Mouse (Mus musculus): ENCODE data around the gene Tmem100. TPM values are rescaled to one million over a fixed set of nuclear protein-coding genes. Genes with fewer than 3 reads are reported as not detected.

Tmem100 gene
- polyA plus RNA-seq, 1 experiment, result 0.58 TPM

GRCm38 (mm10) chr11:90033442-90033841 is 3.3 kb downstream of the Tmem100 start:
- no peak for TF ChIP-seq GATA1 (IDR thresholded peaks at IDR 0.05; ENCODE audit: low read length)

- TF ChIP-seq GATA1 (IDR thresholded peaks at IDR 0.05; ENCODE audit: low read length), result no peak
These were observed 4.5 kb downstream of the Tmem100 start for GRCm38 (mm10) chr11:90034646-90035045.

DNA sequence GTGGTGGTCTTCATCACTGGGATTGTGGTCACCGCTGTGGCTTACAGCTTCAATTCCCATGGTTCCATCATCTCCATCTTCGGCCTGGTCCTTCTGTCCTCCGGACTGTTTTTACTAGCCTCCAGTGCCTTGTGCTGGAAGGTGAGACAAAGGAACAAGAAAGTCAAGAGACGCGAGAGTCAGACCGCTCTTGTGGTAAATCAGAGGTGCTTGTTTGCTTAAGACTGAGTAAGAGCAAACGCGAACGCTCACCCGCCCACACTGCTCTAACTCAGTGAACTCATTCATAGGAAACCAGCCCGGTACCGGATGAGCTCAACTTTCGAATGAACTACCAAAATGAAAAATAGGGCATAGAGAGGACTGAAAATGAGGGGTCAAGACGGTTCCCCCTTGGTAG is 5.4 kb downstream of the Tmem100 start:
- no peak for TF ChIP-seq GATA1 (IDR thresholded peaks at IDR 0.05; ENCODE audit: low read length)

- TF ChIP-seq GATA1 (IDR thresholded peaks at IDR 0.05; ENCODE audit: low read length), result no peak
These were observed 6.3 kb downstream of the Tmem100 start for GRCm38 (mm10) chr11:90036416-90036815.

GRCm38 (mm10) chr11:90038022-90038421 is 7.9 kb downstream of the Tmem100 start:
- TF ChIP-seq GATA1 (IDR thresholded peaks at IDR 0.05; ENCODE audit: low read length), result no peak

DNA sequence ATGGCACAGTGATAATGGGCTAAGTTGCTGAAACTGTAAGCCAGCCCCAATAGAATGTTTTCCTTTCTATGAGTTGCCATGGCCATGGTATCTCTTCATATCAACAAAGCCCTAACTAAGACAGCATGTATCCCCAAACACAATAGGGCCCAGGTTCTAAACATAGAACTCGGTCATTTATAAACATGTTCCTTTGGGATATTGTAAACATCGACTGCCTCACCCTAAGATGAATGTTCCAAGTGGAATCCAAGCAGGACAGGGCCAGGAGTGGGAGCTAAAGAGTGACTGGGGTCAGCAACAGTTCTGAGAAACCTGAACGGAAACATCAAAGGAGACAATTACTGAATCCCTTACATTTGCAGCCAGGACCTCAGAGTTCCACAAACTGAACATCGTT is 14.3 kb downstream of the Tmem100 start:
- no peak for TF ChIP-seq GATA1 (IDR thresholded peaks at IDR 0.05; ENCODE audit: low read length)

DNA sequence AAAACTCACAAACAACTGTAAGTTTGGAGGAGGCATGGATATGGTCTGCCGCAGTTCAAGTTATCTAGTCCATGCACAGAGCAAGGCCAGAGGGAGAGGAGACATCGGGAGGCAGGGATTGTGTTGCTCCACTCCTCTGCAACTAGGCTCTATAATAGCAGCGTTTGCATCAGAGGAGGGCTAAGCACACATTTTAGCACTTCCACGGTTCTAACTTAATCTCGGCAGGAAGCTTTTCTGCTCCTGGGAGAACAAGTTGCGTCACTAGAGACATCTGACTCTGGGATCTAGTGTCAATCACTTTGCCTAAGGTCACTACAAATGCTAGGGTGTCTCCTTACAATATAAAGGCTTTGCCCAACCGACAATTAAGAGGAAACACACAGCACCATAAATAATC is 16.1 kb downstream of the Tmem100 start:
- no peak for TF ChIP-seq GATA1 (IDR thresholded peaks at IDR 0.05; ENCODE audit: low read length)

DNA sequence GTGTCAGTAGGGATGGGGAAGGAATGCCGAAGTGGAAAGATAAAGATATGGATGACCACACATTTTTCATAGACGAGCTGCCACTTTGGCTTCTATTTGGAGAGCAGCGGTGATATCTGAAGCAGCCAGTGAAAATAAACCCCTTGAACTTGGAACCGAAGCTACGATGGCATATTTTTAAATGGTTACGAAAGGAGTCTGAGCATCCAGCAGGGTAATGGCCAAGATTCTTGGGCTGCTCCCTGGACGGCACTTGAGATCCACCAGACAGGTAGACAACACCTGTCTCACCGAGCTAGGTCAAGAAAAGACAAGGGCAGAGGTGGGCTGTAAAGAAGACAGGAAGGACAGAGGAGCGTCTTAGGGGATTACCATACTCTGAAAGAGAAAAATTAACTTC is 17.1 kb downstream of the Tmem100 start:
- TF ChIP-seq GATA1 (IDR thresholded peaks at IDR 0.05; ENCODE audit: low read length), result no peak

DNA sequence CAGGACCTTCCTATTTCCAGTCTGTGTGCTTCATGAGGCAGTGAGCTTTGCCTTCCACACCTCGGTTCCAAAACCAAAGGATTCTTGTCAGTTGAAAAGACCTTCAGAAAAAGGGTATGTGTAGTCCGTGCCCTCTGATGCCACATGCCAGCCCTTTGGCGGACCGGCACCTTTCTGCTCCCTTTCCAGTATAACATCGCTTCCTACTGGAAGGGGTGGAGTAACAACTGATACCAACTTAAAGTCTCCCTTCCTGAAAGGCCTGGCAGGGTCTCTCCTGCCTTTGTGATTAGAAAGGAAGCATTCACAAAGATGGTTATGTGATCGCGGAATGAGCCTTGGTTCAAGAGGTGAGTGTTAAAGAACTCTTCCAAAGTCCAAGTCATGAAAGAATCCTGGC is 19.9 kb downstream of the Tmem100 start:
- no peak for TF ChIP-seq GATA1 (IDR thresholded peaks at IDR 0.05; ENCODE audit: low read length)

DNA sequence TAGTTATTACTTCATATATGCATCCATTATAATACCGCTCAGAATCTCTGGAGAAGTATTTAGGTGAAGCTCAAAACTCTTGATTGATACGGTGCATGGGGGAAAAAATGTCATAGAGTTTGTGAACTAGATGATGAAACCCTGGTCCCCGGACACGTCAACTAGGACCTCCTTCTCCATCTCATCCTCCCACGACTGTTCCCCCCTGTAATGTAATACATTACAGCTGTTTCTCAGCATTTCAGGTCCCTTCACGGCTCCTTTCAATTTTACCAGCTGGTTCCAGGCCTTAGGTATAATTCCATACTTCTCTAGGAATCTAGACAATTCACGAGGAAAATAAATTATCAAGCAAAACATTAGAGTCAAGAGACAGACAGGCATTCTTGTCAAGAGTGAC is 22.6 kb downstream of the Tmem100 start:
- no peak for TF ChIP-seq GATA1 (IDR thresholded peaks at IDR 0.05; ENCODE audit: low read length)

- TF ChIP-seq GATA1 (IDR thresholded peaks at IDR 0.05; ENCODE audit: low read length), result no peak
These were observed 23.7 kb downstream of the Tmem100 start for GRCm38 (mm10) chr11:90053820-90054219.

GRCm38 (mm10) chr11:90054401-90054800 is 24.3 kb downstream of the Tmem100 start:
- no peak for TF ChIP-seq GATA1 (IDR thresholded peaks at IDR 0.05; ENCODE audit: low read length)

GRCm38 (mm10) chr11:90057070-90057469 is 26.9 kb downstream of the Tmem100 start:
- no peak for TF ChIP-seq GATA1 (IDR thresholded peaks at IDR 0.05; ENCODE audit: low read length)

DNA sequence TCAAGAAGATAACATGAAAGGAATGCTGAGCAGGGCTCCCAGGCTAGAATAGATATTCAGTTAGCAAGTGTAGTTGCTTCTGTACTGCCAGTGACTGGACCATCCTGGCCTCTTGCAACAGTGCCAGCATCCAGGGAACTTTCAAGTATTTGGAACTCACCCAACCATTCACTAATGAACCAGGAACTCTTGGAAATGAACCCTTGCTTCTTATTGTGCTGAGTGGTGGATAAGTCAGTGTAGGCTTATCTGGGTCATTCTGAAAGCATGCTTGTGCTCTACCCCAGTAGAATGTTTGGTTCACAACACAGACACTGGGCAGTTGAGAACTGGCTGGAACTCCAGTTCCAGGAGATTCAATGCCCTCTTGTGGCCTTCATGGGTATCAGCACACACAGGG is 29.1 kb downstream of the Tmem100 start:
- TF ChIP-seq GATA1 (IDR thresholded peaks at IDR 0.05; ENCODE audit: low read length), result no peak

GRCm38 (mm10) chr11:90062657-90063056 is 32.5 kb downstream of the Tmem100 start:
- TF ChIP-seq GATA1 (IDR thresholded peaks at IDR 0.05; ENCODE audit: low read length), result no peak

GRCm38 (mm10) chr11:90066405-90067250 is 36.5 kb downstream of the Tmem100 start:
- no peak for TF ChIP-seq GATA1 (IDR thresholded peaks at IDR 0.05; ENCODE audit: low read length)

DNA sequence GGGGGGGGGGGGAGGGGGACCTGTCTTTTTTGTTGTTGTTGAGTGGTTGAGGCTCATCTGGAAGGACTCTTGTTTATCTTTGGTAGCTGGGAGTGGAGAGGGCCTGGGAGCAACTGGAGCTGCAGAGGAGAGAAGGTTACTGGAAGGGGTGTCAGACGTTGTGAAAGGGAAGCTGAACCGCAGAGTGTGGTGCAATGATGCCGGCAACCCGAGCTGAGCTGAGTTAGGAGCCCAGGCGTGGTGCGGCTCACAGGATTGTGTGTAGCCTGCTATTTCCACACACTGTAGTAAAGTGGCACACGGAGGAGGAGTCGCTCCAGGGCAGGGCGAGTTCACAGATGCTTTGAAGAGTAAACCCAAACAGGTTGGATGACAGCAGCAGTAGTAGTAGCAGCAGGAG is 41.6 kb downstream of the Tmem100 start:
- no peak for TF ChIP-seq GATA1 (IDR thresholded peaks at IDR 0.05; ENCODE audit: low read length)
